Mouse (Mus musculus) forebrain, embryonic 13.5 days (tissue): ENCODE data around the gene Mcm10. TPM values are rescaled to one million over a fixed set of nuclear protein-coding genes. Genes with fewer than 3 reads are reported as not detected.

Source experiments
- ATAC-seq: fragments of 200-750 bp; cut with Nextera tagmentation; 2 replicates; pipeline ENCODE4 v1.8.0; 2017
- H3K27ac ChIP-seq: fragments of 300-500 bp; sonication (generic); 2 replicates; pipeline ENCODE4 v1.5.1; 2015; ENCODE audit warnings: inconsistent platforms, mild to moderate bottlenecking, moderate library complexity
- H3K27me3 ChIP-seq: fragments of 300-500 bp; sonication (generic); 2 replicates; pipeline ENCODE4 v1.6.1; 2015; ENCODE audit warnings: mild to moderate bottlenecking, inconsistent platforms
- H3K36me3 ChIP-seq: fragments of 300-500 bp; sonication (generic); 2 replicates; pipeline ENCODE4 v1.6.1; 2015; ENCODE audit warnings: mild to moderate bottlenecking, inconsistent platforms; ENCODE audit not compliant: poor library complexity, severe bottlenecking
- H3K4me1 ChIP-seq: fragments of 300-500 bp; sonication (generic); 2 replicates; pipeline ENCODE4 v1.6.1; 2015; ENCODE audit warnings: inconsistent platforms
- H3K4me2 ChIP-seq: fragments of 300-500 bp; sonication (generic); 2 replicates; pipeline ENCODE4 v1.6.1; 2015; ENCODE audit warnings: inconsistent platforms, mild to moderate bottlenecking, moderate library complexity
- H3K4me3 ChIP-seq: fragments of 300-500 bp; sonication (generic); 2 replicates; pipeline ENCODE4 v1.5.1; 2015; ENCODE audit warnings: mild to moderate bottlenecking, inconsistent platforms
- H3K9ac ChIP-seq: fragments of 300-500 bp; sonication (generic); 2 replicates; pipeline ENCODE4 v1.6.1; 2015; ENCODE audit warnings: mild to moderate bottlenecking, inconsistent platforms
- H3K9me3 ChIP-seq: fragments of 300-500 bp; sonication (generic); replicated peaks from 2 replicates; pipeline ENCODE4 v1.6.1; 2016; ENCODE audit warnings: inconsistent platforms
- WGBS: fragments of 180-500 bp; shearing (Covaris S2); methylation state at CpG from one replicate; pipeline ENCODE4 v1.1.7; 2015; 5-methylcytosine and 5-hydroxymethylcytosine counted together
- polyA plus RNA-seq: library from polyadenylated mRNA; unstranded; fragments of >200 nt; fragmentation: Nextera tagmentation; extraction: Ambion mirVana; gene quantifications from 2 replicates; pipeline ENCODE4 v1.2.1, GENCODE M21; 2015

The Mcm10 gene
- polyA plus RNA-seq, 1 experiment from 2014 or later = 25.0 TPM

DNA sequence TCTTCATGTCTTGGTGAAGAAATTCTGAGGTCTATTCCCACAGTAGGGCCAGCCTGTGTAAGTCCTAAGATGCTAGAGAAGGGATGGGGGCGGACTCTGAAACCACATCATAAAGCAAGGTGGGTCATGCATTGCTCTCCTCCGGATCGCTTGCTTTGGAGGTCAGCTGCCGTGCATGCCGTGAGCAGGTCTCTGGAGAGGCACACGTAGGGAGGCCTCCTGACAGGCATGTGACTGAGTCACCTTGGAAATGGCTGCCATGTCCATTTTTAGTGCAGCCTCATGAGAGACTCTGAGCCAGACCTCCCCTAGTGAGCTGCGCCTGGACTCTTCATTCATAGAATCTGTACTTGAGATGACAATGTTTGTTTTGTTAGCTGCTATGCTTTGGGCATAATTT is 15.5 kb upstream of the Mcm10 start:
- no peak overlapping the region for H3K4me3 ChIP-seq
- no peaks in the 10 kb centered on the region for H3K36me3 ChIP-seq
- 0 out of 2 replicates have a peak, but pooled peaks cover 3% of the 10 kb centered on the region for H3K4me1 ChIP-seq
- H3K27ac ChIP-seq = no peak overlapping the region
- WGBS = 86% methylated on average over 7 of the region's 7 CpGs
- H3K9ac ChIP-seq = no peak overlapping the region
- H3K27me3 ChIP-seq = no peaks in the 10 kb centered on the region
- no peaks in the 10 kb centered on the region for H3K9me3 ChIP-seq
- no peak for ATAC-seq
- H3K4me2 ChIP-seq = no peak overlapping the region

DNA sequence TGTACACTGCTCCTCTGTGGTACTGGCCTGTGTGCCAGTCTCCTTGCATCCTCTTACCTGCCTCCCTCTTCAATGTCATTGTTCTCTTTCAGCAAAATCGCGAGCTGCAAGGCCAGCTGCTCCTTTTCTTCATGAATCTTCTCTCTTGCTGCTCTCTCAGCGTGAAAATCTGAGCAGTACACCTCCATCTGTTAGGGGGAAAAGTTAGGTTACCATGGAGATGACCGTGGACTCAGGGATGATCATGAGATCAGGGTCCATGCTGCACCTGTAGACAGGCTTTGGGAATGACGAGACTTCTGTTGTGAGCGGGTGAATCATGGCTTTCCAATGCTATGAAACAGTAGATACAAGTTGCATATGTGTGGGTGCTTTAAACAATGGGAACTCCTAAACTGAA is 14.5 kb upstream of the Mcm10 start:
- Histone ChIP-seq H3K36me3 (no peaks in the 10 kb centered on the region), H3K4me3 (no peak overlapping the region), H3K27ac (no peak overlapping the region; the same call in 1 of the 2 replicates), H3K4me1 (0 out of 2 replicates have a peak, but pooled peaks cover 3% of the 10 kb centered on the region), H3K9ac (no peak overlapping the region), H3K9me3 (no peaks in the 10 kb centered on the region), H3K4me2 (no peak overlapping the region), H3K27me3 (no peaks in the 10 kb centered on the region)
- 59% methylated on average over 6 of the region's 6 CpGs for WGBS
- no peak for ATAC-seq

DNA sequence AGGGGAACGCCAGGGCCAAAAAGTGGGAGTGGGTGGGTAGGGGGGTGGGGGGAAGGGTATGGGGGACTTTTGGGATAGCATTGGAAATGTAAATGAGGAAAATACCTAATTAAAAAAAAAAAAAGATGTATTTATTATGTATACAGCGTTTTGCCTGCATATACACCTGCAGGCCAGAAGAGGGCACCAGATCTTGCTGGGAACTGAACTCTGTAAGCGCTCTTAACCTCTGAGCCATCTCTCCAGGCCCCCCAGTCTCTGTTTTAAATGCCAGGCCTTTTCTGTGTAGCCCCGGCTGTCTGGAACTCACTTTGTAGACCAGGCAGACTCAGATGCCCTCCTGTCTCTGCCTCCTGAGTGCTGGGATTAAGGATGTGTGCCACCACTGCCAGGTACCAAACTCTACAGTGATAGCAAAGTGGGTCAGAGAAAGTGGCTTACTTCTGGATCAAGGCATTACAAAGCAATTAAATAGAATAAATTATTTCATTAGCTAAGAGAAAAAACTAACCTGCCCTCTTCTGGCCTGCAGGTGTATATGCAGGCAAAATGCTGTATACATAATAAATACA is 12.7 kb upstream of the Mcm10 start:
- Histone ChIP-seq H3K36me3 (no peaks in the 10 kb centered on the region), H3K4me1 (0 out of 2 replicates have a peak, but pooled peaks cover 3% of the 10 kb centered on the region), H3K27ac (no peak overlapping the region), H3K4me2 (no peak overlapping the region), H3K9ac (no peak overlapping the region), H3K4me3 (no peak overlapping the region), H3K27me3 (no peaks in the 10 kb centered on the region), H3K9me3 (no peaks in the 10 kb centered on the region)
- WGBS = 39% methylated on average over 3 of the region's 4 CpGs
- ATAC-seq = no peak

DNA sequence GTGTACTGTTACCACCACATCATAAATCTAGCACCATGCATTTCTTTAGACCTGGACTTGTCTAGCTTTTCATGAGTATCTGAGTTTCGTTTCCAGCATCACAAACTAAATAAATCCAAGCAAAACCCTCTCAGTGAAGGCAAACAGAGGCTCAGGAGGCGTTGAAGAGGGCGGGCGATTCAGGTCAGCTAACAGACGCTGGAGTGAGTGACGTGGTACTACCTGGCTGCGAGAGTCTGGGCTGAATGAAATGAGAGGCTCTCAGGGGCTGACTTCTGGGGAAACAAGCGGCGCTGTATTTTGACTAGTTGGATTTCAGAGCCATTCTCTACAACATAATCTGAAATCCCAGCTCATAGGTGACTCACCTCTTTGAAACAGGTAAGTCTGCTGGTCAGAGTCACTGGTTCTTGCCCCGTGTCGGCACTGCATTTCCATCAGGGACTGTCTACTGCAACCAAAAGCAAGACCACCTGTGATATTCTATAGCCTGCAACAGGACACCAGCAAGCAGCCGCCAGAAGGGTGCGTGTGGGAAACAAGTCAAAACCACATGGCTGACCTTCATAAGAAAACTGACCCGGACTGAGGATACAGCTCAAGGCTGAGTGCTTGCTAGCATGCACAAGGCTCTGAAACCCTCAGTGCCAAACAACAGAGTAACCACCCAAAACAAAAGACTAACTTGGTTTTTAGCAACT is 11.3 kb upstream of the Mcm10 start:
- H3K4me3 ChIP-seq = no peak overlapping the region
- H3K27ac ChIP-seq = no peak overlapping the region
- no peaks in the 10 kb centered on the region for H3K27me3 ChIP-seq
- H3K9me3 ChIP-seq = no peaks in the 10 kb centered on the region
- 0 out of 2 replicates have a peak, but pooled peaks cover 3% of the 10 kb centered on the region for H3K4me1 ChIP-seq
- no peak for ATAC-seq
- H3K4me2 ChIP-seq = no peak overlapping the region
- H3K36me3 ChIP-seq = no peaks in the 10 kb centered on the region
- WGBS = 86% methylated on average over 14 of the region's 14 CpGs
- no peak overlapping the region for H3K9ac ChIP-seq

DNA sequence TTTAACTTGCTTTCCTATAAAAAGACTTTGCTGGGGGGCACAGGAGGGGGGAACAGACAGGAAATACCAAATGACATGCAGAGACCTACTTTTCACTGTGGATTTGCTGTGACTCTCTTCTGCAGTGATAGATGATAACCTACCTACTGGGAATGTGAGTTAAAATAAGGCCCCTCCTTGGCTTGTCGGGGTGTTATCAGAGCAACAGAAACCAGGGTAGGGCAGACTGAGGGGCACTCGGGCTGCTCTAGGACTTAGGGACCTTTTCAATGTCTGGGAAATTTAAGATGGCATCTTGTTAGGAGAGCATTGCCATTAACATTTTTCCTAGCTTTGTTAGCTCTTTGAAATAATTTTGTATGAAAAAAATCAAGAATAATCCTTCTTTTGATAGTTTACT is 10.7 kb upstream of the Mcm10 start:
- Histone ChIP-seq H3K27ac (no peak overlapping the region), H3K9ac (no peak overlapping the region), H3K9me3 (no peaks in the 10 kb centered on the region), H3K27me3 (no peaks in the 10 kb centered on the region), H3K4me2 (no peak overlapping the region), H3K4me1 (0 out of 2 replicates have a peak, but pooled peaks cover 3% of the 10 kb centered on the region), H3K4me3 (no peak overlapping the region), H3K36me3 (no peaks in the 10 kb centered on the region)
- no peak for ATAC-seq
- WGBS = 85% methylated on average over 2 of the region's 2 CpGs

DNA sequence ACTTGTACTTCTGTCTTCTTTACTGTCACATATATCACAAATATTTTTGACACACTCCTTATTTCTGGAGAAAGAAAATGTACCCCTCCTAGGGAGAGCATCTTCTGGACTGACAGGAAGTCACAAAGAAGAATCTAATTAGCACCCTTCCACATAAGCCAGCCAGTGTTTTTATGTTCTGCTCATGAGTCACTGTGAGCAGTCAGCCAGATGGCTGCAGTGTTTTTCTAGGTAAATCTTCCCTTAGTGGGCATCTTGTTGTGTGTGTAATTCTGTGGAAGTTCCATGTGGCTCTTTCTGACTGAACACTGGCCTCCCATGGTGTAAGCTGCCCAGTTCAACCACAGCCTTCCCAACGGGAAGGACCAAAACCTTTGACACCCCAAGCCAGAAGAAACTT is 7.1 kb upstream of the Mcm10 start:
- WGBS = 66% methylated on average over 1 of the region's 1 CpGs
- no peaks in the 10 kb centered on the region for H3K4me1 ChIP-seq
- no peak overlapping the region for H3K4me2 ChIP-seq
- ATAC-seq = peak; percentile 27; the same call in 1 of the 2 replicates
- no peaks in the 10 kb centered on the region for H3K27me3 ChIP-seq
- no peak overlapping the region for H3K4me3 ChIP-seq
- no peaks in the 10 kb centered on the region for H3K36me3 ChIP-seq
- H3K9ac ChIP-seq = no peak overlapping the region
- no peak overlapping the region for H3K27ac ChIP-seq
- no peaks in the 10 kb centered on the region for H3K9me3 ChIP-seq

DNA sequence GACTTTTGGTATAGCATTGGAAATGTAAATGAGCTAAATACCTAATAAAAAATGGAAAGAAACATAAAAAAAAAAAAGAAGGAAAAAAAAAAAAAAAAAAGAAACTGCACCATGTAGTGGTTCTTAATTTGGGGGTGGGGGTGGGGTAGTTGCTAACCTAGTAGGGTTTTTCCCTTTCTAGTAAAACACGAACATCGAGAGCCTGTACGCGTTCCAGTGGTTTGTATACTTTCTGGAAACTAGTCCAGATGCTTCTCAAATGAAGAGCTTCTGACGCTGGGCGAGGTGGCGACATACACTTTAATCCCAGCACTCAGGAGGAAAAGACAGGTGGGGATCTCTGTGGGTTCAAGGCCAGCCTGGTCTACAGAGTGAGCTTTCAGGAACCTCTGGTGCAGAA is 4.3 kb upstream of the Mcm10 start:
- no peaks in the 10 kb centered on the region for H3K27me3 ChIP-seq
- H3K36me3 ChIP-seq = no peaks in the 10 kb centered on the region
- WGBS = 98% methylated on average over 7 of the region's 7 CpGs
- H3K27ac ChIP-seq = no peak overlapping the region
- no peaks in the 10 kb centered on the region for H3K9me3 ChIP-seq
- no peak overlapping the region for H3K4me2 ChIP-seq
- no peak overlapping the region for H3K4me3 ChIP-seq
- no peak overlapping the region for H3K9ac ChIP-seq
- ATAC-seq = no peak
- peaks cover 2% of the 10 kb centered on the region for H3K4me1 ChIP-seq

DNA sequence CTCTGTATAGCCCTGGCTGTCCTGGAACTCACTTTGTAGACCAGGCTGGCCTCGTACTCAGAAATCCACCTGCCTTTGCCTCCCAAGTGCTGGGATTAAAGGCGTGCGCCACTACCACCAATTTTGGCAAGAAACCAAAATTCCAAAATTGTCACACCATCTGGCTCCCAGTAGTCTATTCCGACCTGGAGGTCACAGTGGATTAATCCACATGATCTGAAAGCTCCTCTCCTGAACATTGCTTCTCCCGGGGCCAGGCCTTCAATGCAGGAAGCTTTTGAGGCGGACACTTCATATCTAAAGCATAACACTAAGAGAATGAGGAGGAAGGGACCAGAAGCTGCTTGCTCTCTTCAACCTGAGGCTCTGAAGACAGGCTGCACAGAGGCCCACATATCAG is 2.9 kb upstream of the Mcm10 start:
- H3K27me3 ChIP-seq = no peaks in the 10 kb centered on the region
- WGBS = 87% methylated on average over 6 of the region's 6 CpGs
- H3K4me2 ChIP-seq = no peak overlapping the region
- no peak overlapping the region for H3K9ac ChIP-seq
- no peak overlapping the region for H3K27ac ChIP-seq
- no peaks in the 10 kb centered on the region for H3K36me3 ChIP-seq
- no peak overlapping the region for H3K4me3 ChIP-seq
- no peak for ATAC-seq
- H3K9me3 ChIP-seq = no peaks in the 10 kb centered on the region
- peaks cover 9% of the 10 kb centered on the region for H3K4me1 ChIP-seq

DNA sequence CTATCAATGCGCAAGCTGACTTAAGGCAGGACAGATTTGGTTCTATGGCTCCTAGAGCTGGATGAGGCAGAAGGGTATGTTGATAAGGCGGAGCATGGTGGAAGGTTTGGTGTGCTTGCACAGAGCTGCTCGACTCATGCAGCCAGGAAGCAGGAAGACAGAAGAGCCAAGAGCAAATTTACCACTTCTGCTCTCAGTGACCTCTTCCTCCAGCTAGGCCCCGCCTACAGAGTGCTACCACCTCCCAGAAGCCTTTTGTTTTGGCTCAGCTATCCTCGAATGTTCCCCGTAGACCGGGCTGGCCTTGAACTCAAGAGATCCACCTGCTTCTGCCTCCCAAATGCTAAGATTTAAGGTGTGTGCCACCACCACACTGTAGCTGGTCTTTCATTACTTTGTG is 2.0 kb upstream of the Mcm10 start:
- no peak overlapping the region for H3K4me2 ChIP-seq
- no peaks in the 10 kb centered on the region for H3K27me3 ChIP-seq
- WGBS = 79% methylated on average over 7 of the region's 7 CpGs
- no peak overlapping the region for H3K27ac ChIP-seq
- H3K36me3 ChIP-seq = no peaks in the 10 kb centered on the region; the same call in 1 of the 2 replicates
- ATAC-seq = no peak
- no peak overlapping the region for H3K4me3 ChIP-seq
- no peak overlapping the region for H3K9ac ChIP-seq
- H3K4me1 ChIP-seq = peaks cover 9% of the 10 kb centered on the region
- H3K9me3 ChIP-seq = no peaks in the 10 kb centered on the region

DNA sequence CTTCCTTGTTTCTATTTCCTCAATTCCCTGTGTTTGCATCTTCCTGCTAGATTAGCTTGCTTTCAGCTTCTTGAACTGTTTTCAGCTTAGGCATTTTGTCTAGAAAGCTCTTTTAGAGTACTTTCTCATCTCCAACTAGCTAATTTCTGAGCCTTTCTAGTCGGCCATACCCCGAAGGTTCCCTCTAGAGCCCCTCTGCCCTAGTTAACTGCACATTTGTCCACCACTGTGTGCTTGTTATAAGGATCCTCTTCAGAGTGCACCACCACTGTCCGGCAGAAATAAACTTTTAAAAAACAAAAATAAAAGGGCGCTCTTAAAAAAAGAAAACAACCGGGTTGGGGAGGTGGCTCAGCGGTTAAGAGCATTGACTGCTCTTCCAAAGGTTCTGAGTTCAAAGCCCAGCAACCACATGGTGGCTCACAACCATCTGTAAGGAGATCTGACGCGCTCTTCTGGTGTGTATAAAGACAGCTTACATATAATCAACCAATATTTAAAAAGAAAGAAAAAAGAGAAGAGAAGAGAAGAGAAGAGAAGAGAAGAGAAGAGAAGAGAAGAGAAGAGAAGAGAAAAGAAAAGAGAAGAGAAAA is 597 bp downstream of the Mcm10 start:
- H3K4me2 ChIP-seq = peak overlapping the region; percentile 70
- WGBS = 16% methylated on average over 8 of the region's 8 CpGs
- peak overlapping the region; percentile 73 for H3K9ac ChIP-seq
- H3K27ac ChIP-seq = no peak overlapping the region
- peak overlapping the region; percentile 67 for H3K4me3 ChIP-seq
- no peak for ATAC-seq
- no peaks in the 10 kb centered on the region for H3K9me3 ChIP-seq
- peaks cover 21% of the 10 kb centered on the region for H3K36me3 ChIP-seq
- H3K27me3 ChIP-seq = no peaks in the 10 kb centered on the region
- peaks cover 9% of the 10 kb centered on the region for H3K4me1 ChIP-seq

DNA sequence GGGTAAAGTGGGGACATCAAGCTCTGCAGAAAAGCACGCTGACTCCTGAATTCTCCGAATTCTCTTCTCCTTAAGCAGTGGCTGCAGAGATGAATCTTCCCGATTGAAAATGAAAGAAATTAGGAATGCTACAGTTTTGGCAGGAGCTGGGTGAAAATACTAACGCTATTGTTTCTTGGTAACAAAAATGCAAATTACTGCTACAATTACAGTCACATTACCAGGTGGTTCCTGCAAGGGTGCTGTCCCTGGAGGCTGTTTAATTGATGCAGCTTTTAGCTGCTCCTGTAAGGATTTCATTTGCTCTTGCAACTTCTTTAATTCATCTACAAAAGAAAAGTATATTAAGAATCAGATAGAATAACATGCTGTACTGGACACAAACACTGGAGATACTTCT is 5.5 kb downstream of the Mcm10 start:
- Histone ChIP-seq H3K9me3 (no peaks in the 10 kb centered on the region), H3K27me3 (no peaks in the 10 kb centered on the region), H3K9ac (no peak overlapping the region), H3K36me3 (peaks cover 59% of the 10 kb centered on the region), H3K4me3 (no peak overlapping the region), H3K4me1 (peaks cover 9% of the 10 kb centered on the region), H3K4me2 (no peak overlapping the region), H3K27ac (no peak overlapping the region)
- no peak for ATAC-seq
- 90% methylated on average over 4 of the region's 4 CpGs for WGBS

DNA sequence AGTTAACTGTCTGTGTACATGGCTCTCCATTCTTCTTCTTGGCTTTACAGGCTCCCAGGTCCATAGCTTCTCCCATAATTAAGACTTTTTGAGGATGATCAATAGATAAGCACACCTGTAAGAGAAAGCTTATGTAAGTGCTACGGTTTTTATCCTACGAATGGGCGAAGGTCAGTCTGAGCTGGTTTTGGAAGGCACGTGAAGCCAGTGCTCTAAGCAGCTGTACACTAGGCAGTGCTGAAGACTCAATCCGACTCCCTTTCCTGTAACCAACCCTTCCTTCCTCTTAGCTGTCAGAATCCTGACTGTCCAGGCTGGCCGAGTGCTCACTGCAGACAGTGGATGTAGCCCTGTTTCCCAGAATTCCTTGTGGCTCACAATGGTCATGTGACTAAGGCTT is 11.3 kb downstream of the Mcm10 start:
- ATAC-seq = no peak
- no peak overlapping the region for H3K9ac ChIP-seq
- 95% methylated on average over 6 of the region's 6 CpGs for WGBS

More for the DNA sequence above, 11.3 kb downstream of the Mcm10 start:
- no peak overlapping the region for H3K4me3 ChIP-seq
- no peak overlapping the region for H3K4me2 ChIP-seq
- H3K27ac ChIP-seq = no peak overlapping the region
- no peaks in the 10 kb centered on the region for H3K4me1 ChIP-seq
- H3K36me3 ChIP-seq = peaks cover 78% of the 10 kb centered on the region
- H3K9me3 ChIP-seq = no peaks in the 10 kb centered on the region
- H3K27me3 ChIP-seq = no peaks in the 10 kb centered on the region
